Mouse (Mus musculus) natural killer cell, adult 2 months (primary cell): ENCODE results near the gene Spg20.

Experiments used
- DNase-seq, 2 experiments: peaks; one replicate each; pipeline ENCODE4 v3.0.0; 2022; ENCODE audit warnings: low spot score in 2 of 2

Spg20 gene

DNA sequence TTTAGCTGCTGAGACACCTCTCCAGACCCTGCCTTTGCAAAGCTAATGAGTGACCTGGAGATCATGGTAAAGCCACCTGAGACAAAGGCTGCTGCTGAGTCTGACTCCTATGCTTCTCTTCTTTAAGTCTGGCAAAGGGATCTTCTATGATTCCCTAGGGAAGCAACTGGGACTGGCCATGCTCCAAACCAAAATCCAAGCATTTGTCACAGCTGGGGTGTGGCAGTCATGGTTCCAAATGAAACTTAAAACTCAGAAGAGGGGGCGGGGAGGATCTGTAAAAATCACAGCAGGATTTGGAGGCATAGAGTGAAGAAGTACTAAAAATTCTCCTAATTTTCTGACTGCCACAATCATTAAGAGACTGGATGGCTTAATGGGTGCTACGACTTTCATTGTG is 14.7 kb upstream of the Spg20 start:
- DNase-seq = no peak

GRCm38 (mm10) chr3:55098014-55098413 is 13.9 kb upstream of the Spg20 start:
- DNase-seq = no peak

- no peak for DNase-seq
Observed at GRCm38 (mm10) chr3:55098990-55099389, 12.9 kb upstream of the Spg20 start.

DNA sequence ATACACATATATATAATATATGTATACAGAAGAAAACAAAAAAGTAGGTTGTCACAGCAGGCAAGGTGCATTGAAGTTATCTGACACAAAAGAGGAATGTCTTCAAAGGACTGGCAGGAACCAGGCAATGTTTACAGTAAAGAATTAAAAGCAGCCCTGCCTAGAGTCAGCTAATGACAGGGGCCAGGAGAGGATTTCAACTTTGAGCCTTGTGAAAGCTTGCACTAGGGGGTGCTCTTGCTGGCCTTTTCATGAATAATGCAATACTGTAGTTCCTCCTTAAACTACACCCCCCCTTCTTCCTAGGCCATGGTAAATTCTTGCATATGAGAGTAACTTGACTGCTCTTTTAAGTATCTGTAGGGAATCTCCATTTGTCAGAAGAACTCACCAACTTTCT is 10.8 kb upstream of the Spg20 start:
- no peak for DNase-seq

DNA sequence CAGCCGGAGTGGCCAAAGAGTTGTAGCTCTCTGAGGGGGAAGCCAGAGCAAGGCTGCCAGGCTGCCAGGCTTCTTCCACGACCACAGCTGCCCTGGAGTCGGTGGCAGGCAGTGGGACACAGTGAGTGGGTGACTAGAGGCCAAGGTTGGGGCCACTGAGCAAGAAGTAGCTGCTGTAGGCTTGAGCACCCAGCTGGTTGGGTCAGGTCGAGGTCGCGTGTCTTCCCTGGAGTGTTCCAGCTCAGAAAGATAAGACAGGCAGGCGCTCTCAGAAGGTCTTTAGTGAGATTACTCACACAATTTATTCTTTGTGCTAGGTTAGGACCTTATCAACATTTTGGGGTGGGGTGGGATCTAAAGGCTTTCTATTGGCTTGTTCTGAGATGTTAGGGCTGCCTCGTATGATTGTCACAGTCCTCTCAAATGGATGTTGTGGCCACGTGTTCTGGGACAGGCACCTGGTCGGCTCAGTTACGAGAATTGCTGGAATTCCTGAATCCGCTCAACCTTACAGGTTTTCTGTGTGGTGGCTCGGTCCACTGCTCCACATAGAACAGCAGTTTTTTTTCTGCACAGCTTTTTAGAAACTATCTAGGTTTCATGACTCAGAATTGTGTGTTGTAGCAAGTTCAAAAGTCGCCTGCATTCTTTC is 6.4 kb upstream of the Spg20 start:
- no peak for DNase-seq

DNA sequence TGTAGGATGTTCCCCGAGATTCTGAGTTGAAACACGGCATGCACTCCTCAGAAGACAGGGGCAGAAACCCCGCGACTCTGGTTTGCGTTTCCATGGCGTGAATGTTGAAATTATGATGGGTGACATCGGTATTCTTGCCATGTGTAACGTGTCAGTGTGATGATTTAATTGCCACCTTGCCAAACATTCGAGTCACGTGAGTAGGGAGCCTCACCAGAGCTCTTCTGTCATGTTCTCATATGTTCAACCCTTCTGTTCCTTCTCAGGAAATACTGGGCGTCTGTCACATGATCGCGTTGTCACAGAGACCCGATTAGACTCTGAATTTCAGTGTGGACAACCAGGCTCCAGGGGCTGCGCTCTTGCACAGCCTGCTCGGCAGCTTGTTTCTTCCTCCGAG is 5.9 kb upstream of the Spg20 start:
- no peak for DNase-seq

- DNase-seq = no peak
Observed at GRCm38 (mm10) chr3:55109097-55109496, 2.8 kb upstream of the Spg20 start.

GRCm38 (mm10) chr3:55112710-55113415 is 955 bp downstream of the Spg20 start:
- no peak for DNase-seq

DNA sequence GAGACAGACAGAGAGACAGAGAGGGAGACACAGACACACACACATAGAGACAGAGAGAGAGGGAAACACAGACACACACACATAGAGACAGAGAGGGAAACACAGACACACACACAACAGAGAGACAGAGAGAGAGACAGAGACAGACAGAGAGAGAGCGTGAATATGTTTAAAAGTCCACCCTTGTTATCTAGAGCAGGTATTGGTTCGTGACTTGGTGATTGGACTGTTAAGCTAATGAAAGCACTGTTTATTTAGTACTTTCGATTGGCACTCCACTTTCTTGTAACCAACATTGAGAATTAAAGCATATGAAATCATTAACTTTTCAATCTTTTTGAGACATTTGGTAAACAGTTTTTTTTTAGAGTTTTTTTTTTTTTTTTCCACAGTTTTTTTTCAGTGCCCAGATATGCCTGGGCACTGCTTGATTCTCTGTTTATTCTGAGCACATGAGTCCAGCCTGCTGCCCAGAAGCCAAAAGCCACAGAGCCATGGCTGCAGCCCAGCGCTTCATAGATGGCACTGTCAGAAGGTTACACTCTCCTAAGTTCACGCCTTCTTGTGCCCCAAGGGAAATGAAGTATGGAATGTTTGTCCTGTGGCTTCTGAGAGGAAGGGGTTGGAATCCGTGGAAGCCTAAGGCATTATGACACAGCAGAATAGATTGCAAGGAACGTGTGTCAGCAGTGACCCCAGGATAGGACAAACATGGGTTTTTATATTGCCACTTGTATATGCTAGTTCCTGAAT is 2.6 kb downstream of the Spg20 start:
- no peak for DNase-seq

- no peak for DNase-seq
Observed at GRCm38 (mm10) chr3:55115071-55115470, 3.2 kb downstream of the Spg20 start.

DNA sequence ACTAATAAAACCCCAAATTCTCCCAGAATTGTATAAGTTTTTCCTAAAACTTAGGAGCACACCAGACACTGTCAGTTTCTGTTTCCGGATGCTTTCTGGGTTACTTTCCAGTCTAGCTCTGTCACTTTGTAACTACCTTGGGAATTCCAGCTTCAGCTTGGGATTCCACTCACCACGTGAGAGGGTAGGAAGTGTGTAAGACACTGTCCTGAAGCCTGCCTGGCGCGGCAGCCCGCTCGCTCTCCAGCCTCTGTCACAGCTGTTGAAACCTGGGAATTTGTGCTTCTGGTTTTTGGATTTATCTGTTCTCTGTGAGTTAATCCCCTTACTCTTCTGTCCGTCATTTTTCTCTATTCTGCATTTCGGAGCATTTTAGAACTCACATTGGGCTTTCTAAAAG is 4.1 kb downstream of the Spg20 start:
- no peak for DNase-seq

GRCm38 (mm10) chr3:55119275-55119898 is 7.5 kb downstream of the Spg20 start:
- DNase-seq = no peak

GRCm38 (mm10) chr3:55122336-55122870 is 10.5 kb downstream of the Spg20 start:
- no peak for DNase-seq

GRCm38 (mm10) chr3:55123064-55123463 is 11.2 kb downstream of the Spg20 start:
- no peak for DNase-seq

DNA sequence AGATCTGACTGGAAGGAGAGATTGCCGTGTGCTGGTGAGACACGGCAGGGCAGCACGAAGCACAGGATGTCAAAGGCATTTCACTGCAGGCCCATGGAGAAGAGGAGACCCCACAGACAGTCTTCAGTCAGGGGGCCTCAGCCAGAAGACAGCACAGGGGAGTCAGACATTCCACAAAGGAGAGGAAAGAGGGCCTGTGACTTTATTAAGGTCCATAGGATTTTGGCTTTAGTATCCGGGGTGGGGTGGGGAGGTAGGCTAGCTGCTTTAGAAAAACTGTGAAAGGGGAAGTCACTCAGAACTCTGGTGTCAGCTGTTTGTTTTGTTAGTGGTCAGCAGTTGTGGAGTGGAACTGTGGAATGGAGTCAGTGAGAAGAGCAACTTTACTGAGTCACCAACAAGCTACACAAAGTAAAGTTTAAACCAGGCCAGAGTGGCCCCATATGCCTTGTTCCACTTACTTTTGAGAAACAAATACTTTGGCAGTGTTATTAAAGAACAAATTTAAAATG is 17.3 kb downstream of the Spg20 start:
- no peak for DNase-seq

DNA sequence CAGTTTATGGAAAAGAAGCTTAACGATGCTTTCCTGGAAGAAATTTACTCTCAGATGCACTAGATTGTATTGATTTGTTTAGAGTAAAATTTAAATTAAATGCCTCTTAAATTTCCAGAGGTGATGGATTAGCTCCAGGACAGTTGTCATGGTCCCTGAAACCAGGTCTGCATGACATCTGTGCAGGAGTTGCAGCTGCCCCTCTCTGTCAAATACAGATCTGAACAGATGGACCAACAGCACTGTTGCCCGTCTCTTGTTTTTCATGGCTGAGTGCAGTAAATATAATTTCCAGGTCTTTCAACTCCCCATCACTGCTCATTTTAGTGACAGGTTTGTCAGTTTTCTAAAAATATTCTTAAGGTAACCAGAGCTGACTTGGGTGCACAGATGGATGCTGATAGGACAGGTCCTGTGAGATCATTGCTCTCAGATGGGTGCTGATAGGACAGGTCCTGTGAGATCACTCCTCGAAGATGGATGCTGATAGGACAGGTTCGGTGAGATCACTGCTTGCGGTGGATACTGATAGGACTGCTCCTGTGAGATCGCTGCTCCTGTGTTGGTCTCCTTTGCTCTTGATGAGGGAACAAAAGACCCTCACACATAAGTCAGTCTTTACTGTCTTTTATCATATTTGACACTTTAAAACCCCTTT is 19.8 kb downstream of the Spg20 start:
- no peak for DNase-seq

- no peak for DNase-seq
Observed at GRCm38 (mm10) chr3:55137039-55137438, 25.1 kb downstream of the Spg20 start, which contains the start of gene Ccdc169. TSS of gene Ccdc169 (plus strand) at chr3:55137339.

DNA sequence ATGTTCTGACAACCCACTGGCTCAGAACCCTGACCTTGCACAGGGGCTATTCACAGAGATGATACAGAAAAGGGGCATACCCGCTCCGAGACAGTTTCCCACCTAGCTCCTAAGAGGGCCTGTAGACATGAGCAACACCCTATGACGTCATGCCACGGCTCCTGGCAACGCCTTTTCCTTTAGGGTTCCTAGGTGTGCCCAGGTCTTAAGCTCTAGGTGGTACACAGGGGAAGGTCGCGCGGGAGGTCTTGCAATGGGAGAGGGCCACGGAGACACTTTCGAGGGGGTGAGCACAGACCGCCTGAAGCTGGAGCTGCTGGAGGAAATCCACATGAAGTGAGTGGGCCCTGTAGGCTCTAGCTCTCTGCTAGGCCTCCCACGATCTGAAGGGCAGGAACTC is 27.9 kb downstream of the Spg20 start:
- no peak for DNase-seq

- DNase-seq = no peak
Observed at GRCm38 (mm10) chr3:55141401-55141800, 29.5 kb downstream of the Spg20 start.

DNA sequence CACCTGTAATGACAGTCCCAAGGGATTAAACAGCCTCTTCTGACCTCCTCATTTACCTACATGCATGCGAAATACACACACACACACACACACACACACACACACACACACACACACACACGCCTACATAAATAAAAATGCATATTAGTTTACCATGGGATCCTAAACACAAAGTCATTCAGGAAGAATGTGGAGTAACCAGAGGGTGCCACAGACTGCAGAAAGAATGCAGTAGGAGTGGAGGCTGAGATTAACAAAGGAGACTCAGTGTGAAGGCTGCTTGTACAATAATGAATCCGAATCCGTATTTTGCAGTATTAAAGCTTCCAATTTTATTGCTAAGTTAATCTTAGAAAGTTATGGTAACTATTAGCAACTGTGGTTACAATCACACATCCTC is 33.0 kb downstream of the Spg20 start:
- DNase-seq = no peak

- no peak for DNase-seq
Observed at GRCm38 (mm10) chr3:55146441-55146840, 34.5 kb downstream of the Spg20 start.
